Mouse (Mus musculus) erythroblast, adult 5-6 weeks (primary cell): ENCODE measurements around the gene Hoxc10. TPM values are rescaled to one million over a fixed set of nuclear protein-coding genes. Genes with fewer than 3 reads are reported as not detected.

Experiments used
- total RNA-seq, 2 experiments: library from RNA; stranded (forward) in 1 of 2; stranded (reverse) in 1 of 2; fragments of 150-400 nt in 1 of 2; fragments of 200-764, 138-1000 nt in 1 of 2; gene quantifications; 2 replicates each; pipeline versions ENCODE4 v1.2.3 to v1.2.4; 2015 to 2017; ENCODE audit warnings: low replicate concordance in 2 of 2

Hoxc10 gene
- total RNA-seq, 2 experiments from 2014 or later: not detected

Other genes starting within 250 kb of the Hoxc10 start
- gene Calcoco1, start 244.6 kb upstream of the Hoxc10 start, total RNA-seq (2015; ENCODE audit: low replicate concordance): 122 and 194 TPM in 2 replicates
- gene Calcoco1, start 244.6 kb upstream of the Hoxc10 start, total RNA-seq (2017; ENCODE audit: low replicate concordance): 216 and 452 TPM in 2 replicates
- not detected in 2 replicates for gene Hoxc13, start 45.7 kb upstream of the Hoxc10 start, total RNA-seq (2015; ENCODE audit: low replicate concordance)
- not detected in 2 replicates for gene Hoxc13, start 45.7 kb upstream of the Hoxc10 start, total RNA-seq (2017; ENCODE audit: low replicate concordance)
- gene Hoxc12, start 30.0 kb upstream of the Hoxc10 start, total RNA-seq (2015; ENCODE audit: low replicate concordance): not detected in 2 replicates
- gene Hoxc12, start 30.0 kb upstream of the Hoxc10 start, total RNA-seq (2017; ENCODE audit: low replicate concordance): not detected in 2 replicates
- not detected in 2 replicates for gene Hoxc11, start 12.4 kb upstream of the Hoxc10 start, total RNA-seq (2015; ENCODE audit: low replicate concordance)
- not detected in 2 replicates for gene Hoxc11, start 12.4 kb upstream of the Hoxc10 start, total RNA-seq (2017; ENCODE audit: low replicate concordance)
- not detected in 2 replicates for gene Hoxc5, start 647 bp downstream of the Hoxc10 start, total RNA-seq (2015; ENCODE audit: low replicate concordance)
- not detected in 2 replicates for gene Hoxc5, start 647 bp downstream of the Hoxc10 start, total RNA-seq (2017; ENCODE audit: low replicate concordance)
- gene Hoxc9, start 9.6 kb downstream of the Hoxc10 start, total RNA-seq (2015; ENCODE audit: low replicate concordance): not detected in 2 replicates
- gene Hoxc9, start 9.6 kb downstream of the Hoxc10 start, total RNA-seq (2017; ENCODE audit: low replicate concordance): not detected in 2 replicates
- gene Hoxc8, start 23.8 kb downstream of the Hoxc10 start, total RNA-seq (2015; ENCODE audit: low replicate concordance): not detected in 2 replicates
- gene Hoxc8, start 23.8 kb downstream of the Hoxc10 start, total RNA-seq (2017; ENCODE audit: low replicate concordance): not detected in 2 replicates
- not detected in 2 replicates for gene Hoxc6, start 31.5 kb downstream of the Hoxc10 start, total RNA-seq (2015; ENCODE audit: low replicate concordance)
- gene Hoxc6, start 31.5 kb downstream of the Hoxc10 start, total RNA-seq (2017; ENCODE audit: low replicate concordance): not detected in 2 replicates
- not detected in 2 replicates for gene Hoxc4, start 52.1 kb downstream of the Hoxc10 start, total RNA-seq (2015; ENCODE audit: low replicate concordance)
- gene Hoxc4, start 52.1 kb downstream of the Hoxc10 start, total RNA-seq (2017; ENCODE audit: low replicate concordance): not detected in 2 replicates
- 1.5 TPM in 1 of 2 replicates, not detected in the other for gene Smug1, start 200.3 kb downstream of the Hoxc10 start, total RNA-seq (2015; ENCODE audit: low replicate concordance)
- 0.70 and 1.0 TPM in 2 replicates for gene Smug1, start 200.3 kb downstream of the Hoxc10 start, total RNA-seq (2017; ENCODE audit: low replicate concordance)